Mouse (Mus musculus): ENCODE results near the gene Adamts17.

DNA sequence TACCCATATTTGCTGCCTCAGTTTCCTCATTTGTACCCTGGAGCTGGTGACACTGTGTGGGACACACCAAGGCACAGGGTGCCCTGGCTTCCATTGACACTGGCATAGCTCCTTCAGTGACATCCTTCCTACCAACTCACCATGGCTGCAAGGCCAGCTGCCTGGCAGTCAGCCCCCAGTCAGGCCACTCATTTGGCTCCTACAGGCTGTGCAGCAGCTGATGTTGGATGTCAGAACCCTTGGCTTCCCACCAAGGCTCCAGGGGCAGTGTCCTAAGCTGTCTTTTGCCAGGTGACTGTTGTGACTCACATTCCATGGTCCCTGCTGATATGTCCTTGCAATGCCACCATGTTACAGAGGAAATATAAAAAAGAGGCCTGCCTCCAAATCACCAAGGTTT, 37.8 kb upstream of the Adamts17 start:
- no peak for TF ChIP-seq CTCF (IDR thresholded peaks at IDR 0.05; ENCODE audit: extremely low read depth, insufficient read length, insufficient replicate concordance, low read depth, low read length)
- TF ChIP-seq POLR2A (IDR thresholded peaks at IDR 0.05; ENCODE audit: low read depth, low read length): no peak
